Mouse (Mus musculus) stomach, postnatal 0 days (tissue): ENCODE measurements at regions not wholly inside any gene's neighbourhood (a gene's known extent, or its start where the extent isn't known, plus 50 kb on each side); places are given as distances from the start of the nearest gene placed in this dataset.

Experiments used
- CTCF ChIP-seq: IDR thresholded peaks from 2 replicates; pipeline ENCODE4 v1.5.1; 2016; ENCODE audit warnings: antibody characterized with exemption, low read depth, mild to moderate bottlenecking, moderate library complexity
- EP300 ChIP-seq: optimal IDR thresholded peaks from 2 replicates; pipeline ENCODE3; 2016; ENCODE audit warnings: antibody characterized with exemption

DNA sequence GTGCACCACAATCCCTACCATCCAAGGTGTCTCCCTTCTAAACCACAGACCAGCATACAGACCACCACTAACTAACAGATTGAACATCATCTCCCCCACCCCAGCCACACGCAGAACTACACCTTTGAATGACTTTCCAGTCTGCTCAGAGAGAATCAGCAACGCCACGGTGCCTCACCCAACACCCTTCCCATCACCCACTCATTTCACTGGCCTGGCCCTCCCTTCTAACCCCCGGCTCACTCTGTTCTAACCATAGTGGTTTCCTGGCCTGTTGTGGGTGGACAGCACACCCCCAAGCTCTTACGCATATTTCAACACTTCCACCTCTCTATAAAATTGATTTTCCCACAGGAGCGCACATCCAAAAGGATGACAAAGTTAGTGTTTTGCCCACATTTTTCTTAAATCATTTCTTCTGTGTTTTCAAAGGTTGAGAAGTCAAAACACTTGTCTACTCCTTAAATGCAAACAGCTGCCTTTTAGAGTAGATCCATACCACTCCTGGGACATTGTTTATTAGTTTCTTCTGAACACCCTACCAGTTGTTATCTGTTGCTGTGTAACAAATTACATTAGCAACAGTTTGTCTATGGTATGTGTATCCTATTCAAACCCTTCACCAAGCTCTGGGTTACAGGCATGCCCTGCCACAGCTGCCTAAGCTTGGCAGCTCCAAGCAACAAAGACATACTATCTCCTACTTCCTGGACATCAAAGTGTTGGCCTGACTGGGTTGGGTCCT lies 269.7 kb upstream of the Cdyl start:
- TF ChIP-seq CTCF (no peak), EP300 (no peak)
